Mouse (Mus musculus) lung, adult 2 months (tissue): ENCODE data around the gene Nova2. TPM values are rescaled to one million over a fixed set of nuclear protein-coding genes. Genes with fewer than 3 reads are reported as not detected.

Experiments
- DNase-seq: peaks from one replicate; pipeline ENCODE4 v3.0.0; 2022
- H3K4me1 ChIP-seq: fragments of 200-500 bp; 2 replicates; pipeline ENCODE4 v1.6.1; 2011; ENCODE audit warnings: low read length; ENCODE audit not compliant: control insufficient read depth, insufficient read depth
- H3K4me3 ChIP-seq: fragments of 200-500 bp; replicated peaks from 2 replicates; pipeline ENCODE3; 2011; ENCODE audit warnings: low read depth, mild to moderate bottlenecking, control low read depth, low read length; ENCODE audit errors: extremely low read depth
- CTCF ChIP-seq: fragments of 200-500 bp; IDR thresholded peaks from 2 replicates; pipeline ENCODE4 v1.5.1; 2011; ENCODE audit warnings: mild to moderate bottlenecking, low read length, control low read depth; ENCODE audit not compliant: insufficient read depth
- POLR2A ChIP-seq: fragments of 200-500 bp; IDR thresholded peaks from 2 replicates; pipeline ENCODE4 v1.6.1; 2011; ENCODE audit warnings: low read depth, mild to moderate bottlenecking, control low read depth, low read length, borderline replicate concordance; ENCODE audit errors: extremely low read depth
- WGBS: fragments of 180-500 bp; shearing (Covaris S2); methylation state at CpG from one replicate; pipeline ENCODE4 v1.1.7; 2018; 5-methylcytosine and 5-hydroxymethylcytosine counted together
- polyA plus RNA-seq: library from polyadenylated mRNA; depleted of rRNA; stranded (reverse); fragments of >200 nt; gene quantifications from 2 replicates; pipeline ENCODE4 v1.2.3, GENCODE M21; 2012; rRNA removed

Gene Nova2
- polyA plus RNA-seq, result 4.2 and 5.0 TPM in 2 replicates

DNA sequence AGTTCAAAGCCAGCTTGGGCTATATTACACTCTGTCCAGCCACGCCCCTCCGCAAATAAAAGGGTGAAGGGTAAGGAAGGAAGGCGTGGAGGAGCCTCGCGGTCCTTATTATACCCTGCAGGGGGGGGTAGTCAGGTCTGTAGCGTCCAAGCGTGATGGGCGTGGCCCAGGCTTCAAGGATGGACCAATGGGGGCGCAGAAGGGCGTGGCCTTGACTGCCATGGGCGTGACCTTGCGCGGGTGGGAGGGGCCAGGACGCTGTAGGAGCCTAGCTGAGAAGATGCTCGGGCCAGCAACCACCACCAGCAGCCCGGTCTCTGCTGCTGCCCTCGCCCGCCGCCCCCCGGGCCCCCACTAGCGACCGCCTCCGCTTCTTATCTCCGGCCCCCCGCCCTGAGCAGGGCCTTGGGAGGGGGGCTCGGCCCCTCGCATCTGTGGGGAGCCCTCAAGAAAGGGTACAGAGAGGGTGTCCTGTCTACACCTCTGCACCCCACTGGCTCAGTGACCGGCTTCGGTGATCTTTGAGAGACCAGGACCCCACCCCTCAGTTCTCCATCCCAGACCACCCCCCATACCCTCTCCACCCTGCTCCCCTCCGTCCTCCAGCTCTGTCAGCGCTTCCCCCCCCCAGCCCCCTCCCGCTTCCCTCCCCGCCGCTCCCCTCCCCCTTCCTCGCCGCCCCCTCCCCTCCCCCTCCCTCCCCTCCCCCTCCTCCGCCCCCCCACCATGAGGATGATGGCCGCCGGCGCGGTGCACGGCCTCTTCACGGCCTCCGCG, at the start of gene Nova2:
TSS of gene Nova2 (plus strand) at position 727 of the 777 bp plus-strand sequence.
- Histone ChIP-seq H3K4me3 (peak within 1 kb of the TSS; percentile 87), H3K4me1 (no peaks in the 10 kb centered on the region)
- under 1% methylated on average over 25 of the region's 45 CpGs for WGBS
- peak; percentile 72 for DNase-seq
- TF ChIP-seq POLR2A (peak; percentile 74; the same call in 1 of the 2 replicates), CTCF (no peak)

DNA sequence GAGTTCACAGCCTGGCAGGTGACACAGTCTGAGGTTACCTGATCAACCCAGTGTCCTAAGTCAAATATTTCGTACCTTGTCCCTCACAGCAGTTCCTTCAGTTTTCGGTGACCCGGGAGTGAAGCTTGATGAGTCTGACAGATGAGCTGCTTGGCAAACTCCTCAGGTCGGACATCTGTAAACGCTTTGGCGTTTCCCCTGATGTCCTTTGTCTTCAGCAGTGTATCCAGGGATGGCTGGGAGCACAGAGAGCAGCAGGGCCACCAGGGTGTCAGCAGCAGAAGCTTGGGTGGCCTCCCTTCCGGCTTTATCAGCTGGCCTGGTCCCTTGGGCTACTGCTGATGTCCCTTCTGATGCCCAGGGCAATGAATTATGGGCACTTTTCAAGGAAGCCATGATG, 47.0 kb upstream of the Nova2 start:
- no peak overlapping the region for H3K4me3 ChIP-seq
- no peak for DNase-seq
- 54% methylated on average over 7 of the region's 7 CpGs for WGBS
- no peaks in the 10 kb centered on the region for H3K4me1 ChIP-seq
- TF ChIP-seq POLR2A (no peak), CTCF (no peak)

DNA sequence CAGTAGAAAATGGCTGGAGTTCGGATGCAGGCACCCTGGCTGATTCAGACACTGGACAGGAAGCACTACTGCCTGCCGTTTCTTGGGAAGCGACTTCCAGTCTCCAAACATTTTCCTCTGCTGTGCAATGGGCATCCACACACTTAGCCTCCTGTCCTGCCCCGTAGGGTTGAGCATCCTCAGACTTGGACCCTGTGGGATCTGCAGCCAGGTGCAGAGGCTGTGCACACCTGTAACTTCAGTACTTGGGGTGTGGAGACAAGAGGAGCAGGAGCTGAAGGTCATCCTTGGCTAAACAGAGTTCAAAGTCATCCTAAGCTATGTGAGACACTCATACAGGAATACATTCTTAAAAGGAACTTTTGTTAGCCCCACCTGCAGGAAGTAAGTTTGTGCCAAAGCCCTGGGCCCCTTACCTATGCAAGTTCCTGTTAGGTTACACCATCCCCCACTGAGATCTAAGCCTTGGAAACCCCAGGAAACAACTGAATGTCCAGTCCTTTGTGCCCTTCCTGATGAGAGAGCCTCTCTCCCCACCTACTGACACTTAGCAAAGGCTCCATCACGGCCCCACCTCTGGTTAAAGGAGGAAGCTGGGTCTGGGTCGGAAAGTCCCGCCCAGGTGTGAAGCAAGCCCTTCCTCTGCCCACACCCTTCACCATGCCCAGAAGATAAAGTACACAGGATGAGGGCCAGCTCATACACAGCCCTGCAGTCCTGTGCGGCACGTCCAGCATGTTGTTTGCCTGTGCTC, 41.5 kb upstream of the Nova2 start:
- TF ChIP-seq CTCF (no peak), POLR2A (no peak; the same call in 1 of the 2 replicates)
- WGBS, result 23% methylated on average over 9 of the region's 9 CpGs
- Histone ChIP-seq H3K4me1 (peaks cover 10% of the 10 kb centered on the region), H3K4me3 (peak overlapping the region; percentile 6)
- peak; percentile 43 for DNase-seq

DNA sequence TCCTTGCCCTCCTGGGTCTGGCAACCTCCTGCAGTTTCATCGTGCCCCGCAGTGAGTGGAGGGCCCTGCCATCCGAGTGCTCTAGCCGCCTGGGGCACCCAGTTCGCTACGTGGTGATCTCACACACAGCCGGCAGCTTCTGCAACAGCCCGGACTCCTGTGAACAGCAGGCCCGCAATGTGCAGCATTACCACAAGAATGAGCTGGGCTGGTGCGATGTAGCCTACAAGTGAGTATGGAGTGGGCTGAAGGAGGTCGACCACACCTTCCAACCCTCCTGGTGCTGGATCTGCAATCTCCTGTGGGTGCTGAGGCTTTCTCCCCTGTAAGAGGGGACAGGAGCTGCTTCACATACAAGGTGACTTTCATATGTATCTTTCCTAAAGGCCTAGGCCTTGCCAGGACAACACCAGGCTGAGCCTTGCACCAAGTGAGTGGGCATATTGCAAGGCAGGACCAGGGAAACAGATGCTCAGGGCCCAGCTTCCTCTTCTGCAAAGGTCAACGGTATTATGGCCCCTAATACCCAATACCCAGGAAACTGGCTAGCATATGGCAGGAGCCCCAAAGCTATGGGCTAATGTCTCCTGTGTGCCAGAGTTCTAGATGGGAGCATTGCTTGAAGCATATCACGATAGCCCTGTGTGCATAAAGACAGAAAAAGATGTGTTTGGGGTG, 40.8 kb upstream of the Nova2 start:
- WGBS, result 33% methylated on average over 13 of the region's 13 CpGs

DNA sequence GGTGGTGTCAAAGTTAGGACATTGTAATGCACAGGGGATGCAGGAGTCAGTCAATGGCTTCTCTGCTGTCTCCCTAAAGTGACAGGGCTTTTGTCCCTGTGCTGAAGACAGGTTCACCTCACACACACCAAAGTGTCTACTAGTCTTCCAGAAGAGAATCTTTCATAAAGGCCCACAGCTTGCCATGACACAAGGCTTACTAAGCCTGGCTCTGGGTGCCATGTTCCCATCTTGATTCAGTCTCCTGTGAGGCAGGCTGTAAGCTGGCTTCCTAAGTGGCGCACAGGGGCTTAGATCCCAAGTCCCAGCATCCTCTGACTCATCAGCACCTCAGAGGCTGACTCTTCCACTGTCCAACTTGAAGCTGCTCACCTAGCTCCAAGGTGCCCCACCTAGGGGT, 38.7 kb upstream of the Nova2 start:
- TF ChIP-seq POLR2A (no peak), CTCF (no peak)
- Histone ChIP-seq H3K4me3 (no peak overlapping the region), H3K4me1 (peaks cover 10% of the 10 kb centered on the region)
- WGBS, result 100% methylated on average over 1 of the region's 1 CpGs
- DNase-seq, result no peak

More for the DNA sequence above, 40.8 kb upstream of the Nova2 start:
- Histone ChIP-seq H3K4me3 (peak overlapping the region; percentile 6), H3K4me1 (peaks cover 10% of the 10 kb centered on the region)
- TF ChIP-seq CTCF, result no peak
- no peak for TF ChIP-seq POLR2A
- DNase-seq, result no peak

DNA sequence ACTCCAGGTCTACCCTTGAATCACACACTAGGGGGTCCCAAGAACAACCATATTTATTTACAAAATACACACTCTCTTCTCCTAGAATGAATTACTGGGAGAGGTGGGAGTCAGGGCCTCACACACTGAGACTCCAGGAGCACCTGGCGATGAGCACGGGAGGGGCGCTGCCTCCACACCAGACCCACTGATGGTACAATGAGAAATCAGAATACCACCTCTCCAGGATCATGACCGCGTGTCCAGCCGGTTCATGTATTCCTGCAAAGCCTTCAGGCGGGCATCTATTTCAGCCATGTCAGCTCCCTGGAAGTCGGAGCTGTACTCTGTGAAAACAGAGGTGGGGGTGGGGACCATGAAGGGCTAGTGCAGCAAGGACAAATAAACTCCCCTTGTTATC, 34.8 kb upstream of the Nova2 start:
- 0 out of 2 replicates have a peak, but pooled peaks cover 4% of the 10 kb centered on the region for H3K4me1 ChIP-seq
- WGBS, result 95% methylated on average over 8 of the region's 8 CpGs
- DNase-seq, result no peak
- TF ChIP-seq CTCF, result no peak
- no peak overlapping the region for H3K4me3 ChIP-seq

DNA sequence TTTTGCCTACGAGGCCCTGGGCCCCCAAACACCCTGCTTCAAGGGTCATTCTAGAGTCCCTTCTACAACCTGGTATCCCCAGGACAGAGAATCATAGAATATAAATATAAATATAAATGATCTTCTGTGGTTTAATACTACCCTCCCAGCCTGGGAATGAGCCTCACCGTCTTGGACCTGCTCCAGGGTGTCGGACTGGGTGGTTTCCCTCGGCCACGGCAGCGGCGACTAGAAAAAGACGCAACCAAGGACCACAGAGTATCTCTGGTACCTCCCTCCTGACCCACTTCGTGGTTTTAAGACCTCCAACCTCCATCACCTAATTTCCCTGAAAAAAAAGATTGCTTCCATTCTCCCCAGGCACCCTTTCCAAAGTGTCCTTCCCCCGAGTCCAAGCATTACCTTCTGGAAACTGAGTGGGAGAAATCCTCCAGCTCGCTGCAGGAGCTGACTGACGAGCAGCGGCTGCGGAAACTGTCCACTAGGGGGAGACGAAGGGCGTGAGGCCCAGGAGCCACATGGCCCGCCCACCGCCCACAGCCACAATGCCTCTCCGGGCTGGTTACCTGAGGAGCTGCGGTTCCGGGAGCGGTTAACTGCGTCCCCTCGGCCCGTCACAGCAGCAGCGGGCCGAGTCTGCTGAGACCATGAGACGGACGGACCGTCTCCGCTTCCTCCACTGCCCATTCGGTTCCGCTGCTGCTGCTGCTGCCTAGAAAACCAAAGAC, 33.7 kb upstream of the Nova2 start:
- DNase-seq, result peak; percentile 80
- Histone ChIP-seq H3K4me1 (0 out of 2 replicates have a peak, but pooled peaks cover 4% of the 10 kb centered on the region), H3K4me3 (peak overlapping the region; percentile 21)
- WGBS, result 18% methylated on average over 33 of the region's 33 CpGs
- peak; percentile 80 for TF ChIP-seq CTCF
- no peak for TF ChIP-seq POLR2A

DNA sequence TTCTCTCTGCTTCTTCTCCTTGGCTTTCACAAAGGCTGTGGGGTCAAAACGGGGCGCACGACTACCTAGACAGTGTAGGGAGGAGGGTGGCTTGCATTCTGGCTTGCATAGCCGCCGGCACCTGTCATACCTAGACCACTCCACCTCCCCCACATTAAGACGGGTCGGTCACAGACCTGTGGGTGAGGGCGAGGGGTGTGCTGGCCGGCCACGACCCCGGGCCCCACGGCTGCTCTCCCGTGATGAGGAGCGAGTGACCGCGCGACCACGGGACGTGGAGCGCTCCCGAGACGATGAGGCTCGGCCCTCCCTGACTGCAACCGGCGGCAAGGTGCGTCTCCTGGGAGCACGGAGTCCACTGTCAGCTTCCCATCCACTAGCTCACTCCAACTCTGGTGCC, 32.7 kb upstream of the Nova2 start:
- DNase-seq, result no peak
- Histone ChIP-seq H3K4me3 (no peak overlapping the region), H3K4me1 (0 out of 2 replicates have a peak, but pooled peaks cover 4% of the 10 kb centered on the region)
- 49% methylated on average over 27 of the region's 27 CpGs for WGBS
- TF ChIP-seq POLR2A, result no peak
- TF ChIP-seq CTCF, result no peak
